Mouse (Mus musculus): Measurements from ENCODE around the gene Taf1c. TPM values are rescaled to one million over a fixed set of nuclear protein-coding genes. Genes with fewer than 3 reads are reported as not detected.

The Taf1c gene
- total RNA-seq, 2 experiments from 2014 or later, result 15.8 to 15.9 TPM

GRCm38 (mm10) chr8:119575366-119575726 is 29.7 kb downstream of the Taf1c start:
- intact Hi-C loops (cut with DNase I), result no loop called here

DNA sequence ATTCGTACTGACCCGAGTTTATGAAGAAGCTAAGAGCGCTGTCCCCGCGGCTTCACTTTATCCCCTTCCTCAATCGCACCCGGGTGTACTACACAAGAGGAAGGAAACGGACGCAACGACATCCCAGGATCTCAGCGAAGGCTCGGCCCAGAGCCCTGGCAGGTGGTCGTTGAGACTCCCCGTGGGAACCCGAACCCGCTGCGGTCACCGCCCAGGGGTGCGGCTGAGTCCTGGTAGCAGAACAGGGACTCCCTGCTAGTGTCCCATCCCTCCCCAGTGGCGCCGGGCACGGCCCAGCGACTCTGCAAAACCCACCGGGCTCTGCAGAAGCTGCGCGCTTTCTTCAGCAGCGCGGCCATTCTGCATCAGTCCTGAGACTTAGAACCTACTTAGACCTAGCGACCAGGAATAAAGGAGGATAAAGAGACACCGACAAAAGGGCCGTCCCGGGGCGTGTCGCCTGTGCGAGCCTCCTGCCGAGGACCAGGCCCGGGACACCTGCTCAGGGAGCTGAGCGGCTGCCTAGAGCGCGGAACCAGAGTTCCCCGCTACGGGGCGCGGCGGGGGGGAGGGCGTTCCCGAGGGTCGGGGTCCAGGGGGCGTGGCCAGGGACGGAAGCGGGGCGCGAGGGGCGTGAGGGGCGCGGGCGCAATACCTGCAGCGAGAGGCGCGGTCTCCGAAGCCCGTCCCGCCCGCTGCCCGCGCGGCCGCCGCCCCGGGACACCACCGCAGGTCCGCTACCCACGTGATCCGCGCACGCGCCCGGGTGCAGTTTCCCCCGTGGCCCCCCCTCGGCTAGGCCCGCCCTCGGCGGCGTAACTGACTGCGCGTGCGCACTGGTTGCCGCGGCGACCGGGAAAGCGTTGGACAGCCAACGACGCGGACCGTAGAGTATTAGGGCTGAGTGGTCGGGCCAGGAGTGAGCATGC is 30.3 kb downstream of the Taf1c start, which contains the start of the genes Hsdl1 and Dnaaf1:
Gene Hsdl1 (minus strand): TSS at position 747 of the 929 bp plus-strand sequence.
Gene Dnaaf1 (plus strand): TSS at position 799 of the 929 bp plus-strand sequence.
- intact Hi-C loops (cut with DNase I), result no loop called here
- peak; percentile 96 for DNase-seq

More at GRCm38 (mm10) chr8:119575366-119575726, 29.7 kb downstream of the Taf1c start:
- DNase-seq, result no peak

- intact Hi-C loops (cut with DNase I), result no loop called here
Measured at GRCm38 (mm10) chr8:119572411-119572810, 32.6 kb downstream of the Taf1c start.

DNA sequence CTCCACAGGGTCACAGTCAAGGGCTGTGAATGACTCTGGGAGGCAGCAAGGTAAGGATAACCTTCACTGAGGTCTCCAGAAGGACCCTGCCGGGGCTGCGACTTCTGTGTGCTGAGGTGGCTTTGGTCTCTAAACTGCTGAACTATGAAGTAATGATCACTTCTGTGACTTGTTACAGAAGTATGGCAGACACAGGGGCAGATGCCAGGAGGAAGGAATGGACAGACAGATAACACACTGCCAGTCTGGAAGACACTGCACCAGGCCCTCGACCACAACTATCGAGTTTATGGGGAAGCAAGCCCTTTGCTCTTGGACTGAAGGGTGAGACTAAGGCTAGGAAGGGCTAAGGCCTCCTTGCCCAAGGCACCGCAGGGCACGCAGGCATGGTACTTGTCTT is 33.9 kb downstream of the Taf1c start:
- DNase-seq, result no peak
- intact Hi-C loops (cut with DNase I), result no loop called here

More at GRCm38 (mm10) chr8:119572411-119572810, 32.6 kb downstream of the Taf1c start:
- DNase-seq, result no peak

GRCm38 (mm10) chr8:119569881-119570280 is 35.1 kb downstream of the Taf1c start:
- no peak for DNase-seq
- intact Hi-C loops (cut with DNase I), result no loop called here

GRCm38 (mm10) chr8:119568951-119569350 is 36.1 kb downstream of the Taf1c start:
- DNase-seq, result no peak
- intact Hi-C loops (cut with DNase I), result no loop called here

GRCm38 (mm10) chr8:119568251-119568650 is 36.8 kb downstream of the Taf1c start:
- intact Hi-C loops (cut with DNase I), result no loop called here
- no peak for DNase-seq

GRCm38 (mm10) chr8:119566367-119566766 is 38.7 kb downstream of the Taf1c start:
- intact Hi-C loops (cut with DNase I), result no loop called here
- no peak for DNase-seq

DNA sequence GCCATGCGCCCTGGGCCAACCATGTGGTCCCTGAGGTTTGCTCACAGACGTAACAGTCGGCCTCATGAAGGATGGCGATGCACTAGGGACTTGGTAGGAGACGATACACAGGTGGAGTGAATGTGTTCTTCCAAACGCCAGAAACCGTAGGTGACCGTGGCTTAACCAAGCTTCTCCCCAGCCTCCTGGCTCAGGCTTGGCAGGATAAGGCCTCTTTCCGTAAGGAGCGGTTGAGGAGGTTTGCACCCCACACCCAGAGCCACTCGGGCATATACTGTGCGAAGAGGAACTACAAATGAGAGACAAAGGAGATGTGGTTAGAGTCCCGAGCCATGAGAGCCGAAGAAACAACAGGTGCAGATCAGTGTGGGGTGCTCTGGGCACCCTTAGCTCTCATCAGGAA is 41.2 kb downstream of the Taf1c start:
- intact Hi-C loops (cut with DNase I), result no loop called here
- DNase-seq, result no peak

DNA sequence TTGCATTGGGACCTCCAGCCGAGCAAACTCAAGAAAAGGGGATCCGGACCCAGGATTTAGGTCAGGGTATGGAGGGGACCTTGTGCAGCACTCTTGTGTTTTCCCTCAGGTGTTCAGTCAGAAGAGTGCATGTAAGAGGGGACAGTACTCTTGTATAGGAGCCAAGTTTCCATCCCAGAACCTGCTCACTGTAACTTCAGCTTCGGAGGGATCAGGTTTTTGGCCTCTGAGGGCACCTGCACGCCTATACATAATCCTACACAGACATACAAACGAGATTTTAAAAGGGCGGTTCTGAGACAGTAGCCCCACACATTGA is 45.7 kb downstream of the Taf1c start:
- DNase-seq, result no peak
- intact Hi-C loops (cut with DNase I), result no loop called here

DNA sequence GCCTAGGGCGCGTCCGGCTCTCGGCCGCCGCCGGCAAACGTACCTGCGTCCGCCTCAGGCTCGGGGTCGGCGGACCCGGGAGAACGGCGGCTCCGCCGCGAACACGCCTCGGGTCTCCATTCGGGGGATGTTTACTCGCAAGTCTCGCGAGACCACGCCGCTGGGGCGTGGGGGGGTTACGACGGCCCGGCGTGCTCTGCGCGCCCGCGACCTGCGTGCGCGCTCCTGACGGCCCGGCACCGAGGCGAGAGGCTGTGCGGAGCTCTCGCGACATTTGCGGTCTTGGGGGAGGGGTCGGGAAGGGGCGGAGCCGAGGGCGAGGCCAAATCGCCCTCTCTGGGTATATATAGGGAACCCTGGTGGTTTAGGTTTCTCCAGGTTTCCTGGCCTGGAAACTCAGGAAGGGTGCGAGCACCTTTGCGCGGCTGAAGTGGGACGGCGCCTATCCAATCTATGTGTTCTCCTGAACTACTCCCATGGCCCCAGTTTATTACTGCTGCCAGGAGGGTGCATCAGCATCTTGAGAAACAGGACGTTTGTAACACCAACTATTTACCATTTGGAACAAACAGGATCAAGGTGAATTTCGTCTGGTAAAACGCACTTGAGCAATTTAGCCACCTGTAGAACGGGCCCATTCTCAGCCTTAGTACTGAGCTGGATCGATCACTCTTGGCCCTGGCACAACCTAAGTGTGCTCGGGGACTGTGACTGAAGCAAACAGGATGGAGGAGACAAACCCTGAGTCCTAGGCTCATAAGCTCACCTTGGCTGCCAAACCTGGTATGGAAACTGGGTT is 46.2 kb downstream of the Taf1c start, which contains the start of gene Mbtps1:
Gene Mbtps1 (minus strand): TSS at position 133 of the 799 bp plus-strand sequence.
- DNase-seq, result peak; percentile 99
- intact Hi-C loops (cut with DNase I), result no loop called here

DNA sequence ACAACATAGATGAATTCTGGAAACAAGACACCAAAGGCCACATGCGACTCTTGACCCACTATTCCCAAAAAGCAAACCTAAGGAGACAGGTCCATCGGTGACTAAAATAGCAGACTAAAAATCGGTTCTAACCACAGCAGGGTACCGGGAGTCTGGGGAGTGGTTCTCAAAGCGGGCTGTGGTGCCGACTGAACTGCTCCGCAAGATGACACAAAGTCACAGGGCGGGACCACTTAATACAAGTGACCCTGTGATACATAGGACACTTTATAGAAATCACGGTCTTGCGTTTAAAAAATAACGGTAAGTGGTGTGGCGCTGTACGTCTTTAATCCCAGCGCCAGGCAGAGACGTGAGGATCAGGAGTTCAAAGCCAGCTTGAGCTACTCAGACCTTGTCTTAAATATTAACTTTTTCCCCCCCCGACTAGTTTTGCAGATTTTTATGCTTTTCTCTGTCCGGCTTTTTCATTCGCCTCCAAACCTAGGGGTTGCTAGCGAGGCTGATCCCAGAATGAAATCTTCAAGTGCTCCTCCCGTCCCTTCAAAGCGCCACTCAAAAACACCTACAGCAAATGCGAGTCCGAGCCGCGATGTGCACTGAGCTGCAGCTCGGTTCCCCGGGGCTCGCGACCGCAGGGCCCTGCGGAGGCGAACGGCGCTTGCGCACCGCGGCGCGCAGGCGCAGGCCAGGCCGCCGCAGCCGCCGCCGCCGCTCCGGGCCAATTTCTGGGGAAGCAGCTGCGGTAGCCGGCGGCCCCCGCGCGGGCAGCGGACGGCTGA is 47.0 kb downstream of the Taf1c start:
- DNase-seq, result peak; percentile 82
- intact Hi-C loops (cut with DNase I), result no loop called here

DNA sequence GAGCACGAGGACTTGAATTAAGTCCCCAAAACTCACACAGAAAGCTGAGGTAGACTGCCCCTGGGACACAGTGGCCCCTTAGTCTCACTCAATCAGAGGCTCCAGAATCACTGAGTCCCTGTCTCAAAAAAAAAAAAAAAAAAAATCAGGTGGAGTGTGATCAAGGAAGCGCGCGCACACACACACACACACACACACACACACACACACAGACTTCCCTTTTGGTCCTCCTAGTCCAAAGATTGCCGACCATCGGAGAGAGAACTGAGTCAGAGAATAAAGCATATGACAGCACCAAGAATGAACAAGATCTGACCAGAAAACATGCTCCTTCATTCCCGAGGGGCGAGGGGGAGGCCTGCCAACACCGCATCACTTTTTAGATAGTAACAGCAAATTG is 47.9 kb downstream of the Taf1c start:
- DNase-seq, result no peak
- intact Hi-C loops (cut with DNase I), result no loop called here

GRCm38 (mm10) chr8:119555861-119556260 is 49.2 kb downstream of the Taf1c start:
- intact Hi-C loops (cut with DNase I), result no loop called here
- no peak for DNase-seq

DNA sequence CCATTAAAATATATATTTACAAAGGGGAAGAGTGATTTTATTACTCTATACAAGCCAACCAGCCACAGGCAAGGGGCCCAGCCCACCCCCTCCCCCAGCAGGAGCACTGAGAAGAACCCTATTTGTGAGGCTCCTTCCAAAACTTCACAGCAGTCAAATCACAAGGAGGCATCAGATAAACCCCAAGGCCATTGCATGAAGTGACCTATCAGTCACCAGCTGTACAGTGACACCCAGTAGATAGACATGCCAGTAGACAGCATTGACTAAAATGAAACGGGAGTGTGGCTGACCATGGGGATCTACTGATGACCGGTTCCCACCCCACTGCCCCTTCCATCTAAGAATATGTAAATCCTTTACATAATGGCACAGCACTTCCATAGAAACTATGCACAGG is 52.1 kb downstream of the Taf1c start:
- intact Hi-C loops (cut with DNase I), result no loop called here
- DNase-seq, result no peak

DNA sequence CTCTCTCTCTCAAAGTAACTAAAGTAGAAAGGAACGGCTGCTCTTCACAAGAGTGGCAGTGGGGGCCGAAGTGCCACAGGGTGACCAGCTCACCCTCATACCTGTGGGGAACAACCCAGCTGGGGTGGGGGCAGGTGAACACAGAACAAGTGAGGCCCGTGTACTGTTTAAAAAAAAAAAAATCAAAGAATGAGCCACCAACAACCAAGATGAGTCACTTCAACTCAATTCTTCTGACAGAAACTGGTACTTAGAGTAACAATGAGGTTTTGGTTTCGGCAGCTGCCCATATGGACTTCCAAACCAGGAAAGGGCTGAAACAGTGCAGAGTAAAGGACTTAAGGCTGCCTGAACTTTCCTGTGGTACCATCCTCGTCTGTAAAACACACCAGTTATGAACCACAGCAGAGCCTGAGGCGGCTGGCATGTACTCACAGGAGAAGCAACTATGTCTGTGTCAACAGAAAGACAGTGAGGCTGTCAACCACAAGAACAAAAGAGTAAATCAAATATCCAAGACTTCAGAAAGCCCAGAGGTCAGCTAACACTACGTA is 56.4 kb downstream of the Taf1c start:
- intact Hi-C loops (cut with DNase I), result no loop called here
- DNase-seq, result no peak
